Comparison of ENCODE assay signal across 24 mouse cellular contexts in the genomic region with DNA sequence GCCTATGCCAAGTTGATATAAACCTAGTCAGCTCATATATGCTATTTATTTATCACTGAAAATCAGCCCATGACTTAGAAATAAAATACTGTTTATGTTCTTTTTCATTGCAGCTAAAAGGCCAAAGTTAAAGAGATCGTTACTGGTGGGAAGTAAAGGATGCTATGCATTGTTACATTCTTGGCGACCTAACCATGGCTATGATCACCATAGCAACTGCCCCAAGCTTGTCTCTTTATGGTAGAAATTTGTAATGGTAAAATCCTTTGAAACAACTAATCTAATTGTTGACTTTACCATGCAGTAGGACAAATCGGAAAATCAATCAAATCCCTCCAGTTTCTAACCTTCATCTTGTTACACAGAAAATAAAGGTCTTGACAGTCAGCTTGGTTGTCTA.
"Had no signal": no experiment of that assay in that cellular context is flagged by ENCODE, and none has a peak within 500 bp of the region (broad histone marks: within the 10 kb centered on the region; RNA-seq: fewer than 3 reads in every experiment).

No protein-coding gene starts in this region.

- H3K4me2 ChIP-seq: heart, embryonic 11.5 days; heart, embryonic 13.5 days; heart, embryonic 15.5 days; hindbrain, embryonic 13.5 days; hindbrain, embryonic 15.5 days; kidney, embryonic 15.5 days; limb, embryonic 13.5 days; limb, embryonic 15.5 days had no signal

- H3K4me3 ChIP-seq: heart, adult 2 months; heart, embryonic 13.5 days; heart, embryonic 15.5 days; hindbrain, embryonic 13.5 days; hindbrain, embryonic 15.5 days; kidney, embryonic 15.5 days; limb, embryonic 13.5 days; limb, embryonic 15.5 days had no signal

- H3K27ac ChIP-seq: heart, adult 2 months; heart, embryonic 13.5 days; heart, embryonic 15.5 days; hindbrain, embryonic 13.5 days; hindbrain, embryonic 15.5 days; hindbrain, postnatal 0 days; kidney, embryonic 15.5 days; kidney, postnatal 0 days; limb, embryonic 13.5 days; limb, embryonic 15.5 days had no signal

- H3K9ac ChIP-seq: heart, embryonic 13.5 days; heart, embryonic 15.5 days; hindbrain, embryonic 13.5 days; hindbrain, embryonic 15.5 days; kidney, embryonic 15.5 days; limb, embryonic 13.5 days; limb, embryonic 15.5 days had no signal

- H3K27me3 ChIP-seq: heart, embryonic 13.5 days; heart, embryonic 15.5 days; hindbrain, embryonic 13.5 days; hindbrain, embryonic 15.5 days; kidney, embryonic 15.5 days; limb, embryonic 13.5 days; limb, embryonic 15.5 days had no signal

- H3K9me3 ChIP-seq: heart, embryonic 13.5 days; heart, embryonic 15.5 days; hindbrain, embryonic 13.5 days; hindbrain, embryonic 15.5 days; kidney, embryonic 15.5 days; limb, embryonic 13.5 days; limb, embryonic 15.5 days had no signal

- H3K4me1 ChIP-seq: heart, embryonic 13.5 days; heart, embryonic 15.5 days; hindbrain, embryonic 13.5 days; hindbrain, embryonic 15.5 days; kidney, embryonic 15.5 days; limb, embryonic 13.5 days; limb, embryonic 15.5 days had no signal

- DNase-seq: gastrocnemius, postnatal 14 days; gastrocnemius, postnatal 36 days; heart, adult 2 months; heart, postnatal 14 days; heart, postnatal 36 days; kidney, adult 11 months; kidney, adult 2 months; kidney, adult 9 months; kidney, postnatal 14 days; kidney, postnatal 36 days; layer of hippocampus, adult 9-11 months; layer of hippocampus, postnatal 36 days; left cerebral cortex, postnatal 4 days had no signal

- H3K36me3 ChIP-seq: heart, embryonic 13.5 days; heart, embryonic 15.5 days; hindbrain, embryonic 13.5 days; hindbrain, embryonic 15.5 days; kidney, embryonic 15.5 days; limb, embryonic 13.5 days; limb, embryonic 15.5 days had no signal

- ATAC-seq: hindbrain, postnatal 0 days; intestine, embryonic 16.5 days had no signal
